Mouse (Mus musculus): ENCODE data around the gene Rnf207. TPM values are rescaled to one million over a fixed set of nuclear protein-coding genes. Genes with fewer than 3 reads are reported as not detected.

Gene Rnf207
- polyA plus RNA-seq, 1 experiment from 2014 or later = 0.53 TPM

GRCm38 (mm10) chr4:152344651-152345050 lies 25.9 kb upstream of the Rnf207 start:
- no peak overlapping the region for H3K9ac ChIP-seq (replicated peaks; ENCODE audit: low read depth)
- H3K27ac ChIP-seq (ENCODE audit: low read length) = no peak overlapping the region
- no peaks in the 10 kb centered on the region for H3K9me3 ChIP-seq (ENCODE audit: low read length)
- H3K4me1 ChIP-seq (ENCODE audit: insufficient read depth, low read depth, low read length) = no peaks in the 10 kb centered on the region
- H3K4me3 ChIP-seq (ENCODE audit: low read depth, low read length) = no peak overlapping the region
- no peak for ATAC-seq
- DNase-seq (ENCODE audit: low spot score) = no peak
- peaks cover 12% of the 10 kb centered on the region for H3K27me3 ChIP-seq (replicated peaks; ENCODE audit: insufficient read depth, low read length)
- no peaks in the 10 kb centered on the region for H3K36me3 ChIP-seq (ENCODE audit: insufficient read depth, low read length)
- TF ChIP-seq EP300 (IDR thresholded peaks at IDR 0.05) (no peak), CTCF (IDR thresholded peaks at IDR 0.05) (no peak)
- WGBS = 38% methylated on average over 7 of the region's 7 CpGs
- no peak overlapping the region for H3K4me2 ChIP-seq (replicated peaks; ENCODE audit: low read depth, low read length)

GRCm38 (mm10) chr4:152343296-152343695 lies 24.5 kb upstream of the Rnf207 start:
- no peak overlapping the region for H3K9ac ChIP-seq (replicated peaks; ENCODE audit: low read depth)
- H3K27ac ChIP-seq (ENCODE audit: low read length) = no peak overlapping the region
- no peak overlapping the region for H3K4me2 ChIP-seq (replicated peaks; ENCODE audit: low read depth, low read length)
- H3K27me3 ChIP-seq (replicated peaks; ENCODE audit: insufficient read depth, low read length) = peaks cover 25% of the 10 kb centered on the region
- DNase-seq (ENCODE audit: low spot score) = no peak
- no peaks in the 10 kb centered on the region for H3K4me1 ChIP-seq (ENCODE audit: insufficient read depth, low read depth, low read length)
- TF ChIP-seq CTCF (IDR thresholded peaks at IDR 0.05) (peak; percentile 68), EP300 (IDR thresholded peaks at IDR 0.05) (no peak)
- H3K36me3 ChIP-seq (ENCODE audit: insufficient read depth, low read length) = no peaks in the 10 kb centered on the region
- WGBS = 9% methylated on average over 5 of the region's 5 CpGs
- no peaks in the 10 kb centered on the region for H3K9me3 ChIP-seq (ENCODE audit: low read length)
- no peak overlapping the region for H3K4me3 ChIP-seq (ENCODE audit: low read depth, low read length)
- no peak for ATAC-seq

GRCm38 (mm10) chr4:152340584-152341284 lies 21.9 kb upstream of the Rnf207 start:
- Histone ChIP-seq H3K36me3 (ENCODE audit: insufficient read depth, low read length) (no peaks in the 10 kb centered on the region), H3K9ac (replicated peaks; ENCODE audit: low read depth) (no peak overlapping the region), H3K4me1 (ENCODE audit: insufficient read depth, low read depth, low read length) (no peaks in the 10 kb centered on the region), H3K4me3 (ENCODE audit: low read depth, low read length) (no peak overlapping the region), H3K27ac (ENCODE audit: low read length) (no peak overlapping the region), H3K27me3 (replicated peaks; ENCODE audit: insufficient read depth, low read length) (peaks cover 35% of the 10 kb centered on the region), H3K4me2 (replicated peaks; ENCODE audit: low read depth, low read length) (no peak overlapping the region), H3K9me3 (ENCODE audit: low read length) (no peaks in the 10 kb centered on the region)
- TF ChIP-seq EP300 (IDR thresholded peaks at IDR 0.05) (no peak), CTCF (IDR thresholded peaks at IDR 0.05) (no peak)
- DNase-seq (ENCODE audit: low spot score) (no peak), ATAC-seq (no peak)
- 39% methylated on average over 15 of the region's 15 CpGs for WGBS

- peaks cover 35% of the 10 kb centered on the region for H3K27me3 ChIP-seq (replicated peaks; ENCODE audit: insufficient read depth, low read length)
- 3% methylated on average over 10 of the region's 26 CpGs for WGBS
- 0 out of 2 replicates have a peak, but pooled peaks have one; percentile 17 for ATAC-seq
Observed at GRCm38 (mm10) chr4:152339293-152339790, 20.5 kb upstream of the Rnf207 start.

GRCm38 (mm10) chr4:152338419-152339292 lies 19.9 kb upstream of the Rnf207 start, which contains the start of gene Chd5:
Chd5 (plus strand) TSS chr4:152338651.
- Histone ChIP-seq H3K9me3 (ENCODE audit: low read length) (no peaks in the 10 kb centered on the region), H3K4me1 (ENCODE audit: insufficient read depth, low read depth, low read length) (no peaks in the 10 kb centered on the region), H3K4me2 (replicated peaks; ENCODE audit: low read depth, low read length) (peak within 1 kb of the TSS; percentile 78), H3K9ac (replicated peaks; ENCODE audit: low read depth) (no peak within 1 kb of the TSS), H3K4me3 (ENCODE audit: low read depth, low read length) (peak within 1 kb of the TSS; percentile 42), H3K27me3 (replicated peaks; ENCODE audit: insufficient read depth, low read length) (peaks cover 35% of the 10 kb centered on the region), H3K27ac (ENCODE audit: low read length) (no peak within 1 kb of the TSS), H3K36me3 (ENCODE audit: insufficient read depth, low read length) (no peaks in the 10 kb centered on the region)
- TF ChIP-seq CTCF (IDR thresholded peaks at IDR 0.05) (no peak), EP300 (IDR thresholded peaks at IDR 0.05) (no peak)
- WGBS = under 1% methylated on average over 67 of the region's 120 CpGs
- ATAC-seq (no peak), DNase-seq (ENCODE audit: low spot score) (no peak)

More at GRCm38 (mm10) chr4:152339293-152339790, 20.5 kb upstream of the Rnf207 start:
- Histone ChIP-seq H3K9me3 (ENCODE audit: low read length) (no peaks in the 10 kb centered on the region), H3K4me3 (ENCODE audit: low read depth, low read length) (peak overlapping the region; percentile 42), H3K36me3 (ENCODE audit: insufficient read depth, low read length) (no peaks in the 10 kb centered on the region), H3K27ac (ENCODE audit: low read length) (no peak overlapping the region), H3K9ac (replicated peaks; ENCODE audit: low read depth) (no peak overlapping the region), H3K4me1 (ENCODE audit: insufficient read depth, low read depth, low read length) (no peaks in the 10 kb centered on the region), H3K4me2 (replicated peaks; ENCODE audit: low read depth, low read length) (peak overlapping the region; percentile 78)
- no peak for DNase-seq (ENCODE audit: low spot score)
- no peak for TF ChIP-seq CTCF (IDR thresholded peaks at IDR 0.05)
- TF ChIP-seq EP300 (IDR thresholded peaks at IDR 0.05) = no peak

- no peak for ATAC-seq
Observed at GRCm38 (mm10) chr4:152337772-152338171, 19.0 kb upstream of the Rnf207 start.

More at GRCm38 (mm10) chr4:152337772-152338171, 19.0 kb upstream of the Rnf207 start:
- Histone ChIP-seq H3K9ac (replicated peaks; ENCODE audit: low read depth) (no peak overlapping the region), H3K27me3 (replicated peaks; ENCODE audit: insufficient read depth, low read length) (peaks cover 35% of the 10 kb centered on the region), H3K27ac (ENCODE audit: low read length) (no peak overlapping the region), H3K4me2 (replicated peaks; ENCODE audit: low read depth, low read length) (no peak overlapping the region), H3K4me3 (ENCODE audit: low read depth, low read length) (no peak overlapping the region), H3K4me1 (ENCODE audit: insufficient read depth, low read depth, low read length) (no peaks in the 10 kb centered on the region), H3K9me3 (ENCODE audit: low read length) (no peaks in the 10 kb centered on the region), H3K36me3 (ENCODE audit: insufficient read depth, low read length) (no peaks in the 10 kb centered on the region)
- DNase-seq (ENCODE audit: low spot score) = no peak
- WGBS = 22% methylated on average over 6 of the region's 6 CpGs
- TF ChIP-seq EP300 (IDR thresholded peaks at IDR 0.05) = no peak
- TF ChIP-seq CTCF (IDR thresholded peaks at IDR 0.05) = no peak
